Mouse (Mus musculus) lung, postnatal 36 days (tissue): Measurements from ENCODE around the gene Dio1.

ENCODE experiments used
- DNase-seq: peaks from one replicate; pipeline ENCODE4 v3.0.0; 2022; ENCODE audit warnings: mixed read lengths

The Dio1 gene

GRCm38 (mm10) chr4:107243365-107244333, 63.3 kb downstream of the Dio1 start:
- no peak for DNase-seq
